In the genomic region with DNA sequence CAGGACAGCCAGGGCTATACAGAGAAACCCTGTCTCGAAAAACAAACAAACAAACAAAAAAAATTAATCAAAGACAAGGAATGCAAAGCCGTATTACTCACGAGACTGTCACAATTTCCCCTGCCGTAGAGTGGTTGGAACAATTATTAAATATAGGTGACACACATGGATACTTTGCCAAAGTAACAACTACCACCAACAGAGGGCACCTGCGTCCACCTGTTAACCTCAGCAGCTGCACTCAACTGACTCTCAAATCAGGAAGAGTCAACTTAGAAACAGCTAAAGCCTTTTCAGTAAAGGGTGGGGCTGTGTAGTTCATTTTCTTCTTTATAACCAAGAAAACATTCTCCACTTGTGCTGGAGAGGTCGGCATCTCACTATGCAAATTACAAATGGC, we compare ENCODE assay signal across 9 mouse cellular contexts. TPM values are rescaled to one million over a fixed set of nuclear protein-coding genes. Genes with fewer than 3 reads are reported as not detected.
A peak's percentile ranks its signal among the peaks of the same experiment; 100 is the strongest.
DNase-seq lines count a peak whose midpoint lies in the region; ATAC-seq and TF ChIP-seq lines count a peak whose summit lies in the region.
"Had no signal": no experiment of that assay in that cellular context is flagged by ENCODE, and none has a peak within 500 bp of the region (broad histone marks: within the 10 kb centered on the region; RNA-seq: fewer than 3 reads in every experiment).

No protein-coding gene starts in this region.

- dilution Hi-C loops in CH12.LX (cut with MboI; ENCODE audit: extremely low pct_ligation_motif_present, extremely low pct_unique_long_range_greater_than_20kb, low sequenced_read_pairs) = no loop called here

- intact Hi-C loops in heart, adult 2 months (cut with DNase I) = loop anchor here (5.0 to 10.0 kb wide), 2 partner anchors 147 to 280 kb away; a partner anchor contains a TSS

- H3K27me3 ChIP-seq in heart, adult 2 months (ENCODE audit: control insufficient read depth, insufficient read depth, low read length) = no peaks in the 10 kb centered on the region
- H3K27me3 ChIP-seq in heart, embryonic 12.5 days (replicated peaks) = no peaks in the 10 kb centered on the region
- H3K27me3 ChIP-seq in CH12.LX (replicated peaks) = no peaks in the 10 kb centered on the region
- H3K27me3 ChIP-seq: limb, embryonic 15.5 days had no signal

- H3K9me3 ChIP-seq in heart, embryonic 12.5 days (replicated peaks) = no peaks in the 10 kb centered on the region
- H3K9me3 ChIP-seq in CH12.LX (replicated peaks; ENCODE audit: low read length) = no peaks in the 10 kb centered on the region
- H3K9me3 ChIP-seq: limb, embryonic 15.5 days had no signal

- TF ChIP-seq CTCF in heart, adult 2 months (IDR thresholded peaks at IDR 0.05) = peak; percentile 72
- TF ChIP-seq CTCF in CH12.LX (conservative IDR thresholded peaks at IDR 0.05 in 1 of 2, IDR thresholded peaks at IDR 0.05 in 1 of 2; ENCODE audit: low read depth in 2 of 2, low read length in 2 of 2) = peak; percentile 14 to 82; a peak in 2 of 4 replicates

- in situ Hi-C loops in CH12.LX (cut with MboI; ENCODE audit: low pct_ligation_motif_present, low pct_unique_long_range_greater_than_20kb, low sequenced_read_pairs) = no loop called here

- no peaks in the 10 kb centered on the region for H3K36me3 ChIP-seq in heart, adult 2 months (ENCODE audit: control insufficient read depth, insufficient read depth, low read length)
- H3K36me3 ChIP-seq in heart, embryonic 12.5 days = peaks cover 24% of the 10 kb centered on the region
- peaks cover 9 to 45% of the 10 kb centered on the region in 2 experiments for H3K36me3 ChIP-seq in CH12.LX (replicated peaks in 1 of 2; ENCODE audit: control insufficient read depth in 1 of 2, insufficient read depth in 1 of 2, low read length in 1 of 2)

- DNase-seq in heart, adult 2 months = peak in 1 of 2 experiments; percentile 36
- peak; percentile 75 for DNase-seq in CH12.LX (ENCODE audit: extremely low read depth)
- DNase-seq in cerebellum, adult 9-11 months = peak; percentile 21
- peak; percentile 72 for DNase-seq in kidney, postnatal 14 days
- DNase-seq in ovary, postnatal 10 days (ENCODE audit: low spot score) = no peak
- DNase-seq in right cerebral cortex, postnatal 25 days = no peak

- H3K9ac ChIP-seq in heart, adult 2 months (ENCODE audit: low read depth, low read length) = no peak overlapping the region
- H3K9ac ChIP-seq in heart, embryonic 12.5 days = no peak overlapping the region
- H3K9ac ChIP-seq in CH12.LX (ENCODE audit: insufficient read depth, low read depth) = no peak overlapping the region
- H3K9ac ChIP-seq: limb, embryonic 15.5 days had no signal

- no peak overlapping the region for H3K4me2 ChIP-seq in heart, embryonic 12.5 days
- no peak overlapping the region for H3K4me2 ChIP-seq in CH12.LX (ENCODE audit: insufficient read depth, low read depth, poor library complexity, severe bottlenecking)
- H3K4me2 ChIP-seq: limb, embryonic 15.5 days had no signal

- H3K27ac ChIP-seq in heart, adult 2 months = no peak overlapping the region
- H3K27ac ChIP-seq in heart, embryonic 12.5 days (ENCODE audit: poor library complexity, severe bottlenecking) = no peak overlapping the region
- no peak overlapping the region for H3K27ac ChIP-seq in CH12.LX (ENCODE audit: insufficient read depth, low read depth)
- H3K27ac ChIP-seq: limb, embryonic 15.5 days had no signal

- peaks cover 11% of the 10 kb centered on the region for H3K4me1 ChIP-seq in heart, adult 2 months (ENCODE audit: control insufficient read depth, insufficient read depth, low read length)
- peaks cover 22% of the 10 kb centered on the region for H3K4me1 ChIP-seq in heart, embryonic 12.5 days (replicated peaks)
- peaks cover 0 to 36% of the 10 kb centered on the region in 2 experiments; a peak in 2 of 4 replicates for H3K4me1 ChIP-seq in CH12.LX (ENCODE audit: control insufficient read depth in 1 of 2, insufficient read depth in 2 of 2)

- H3K4me3 ChIP-seq in heart, adult 2 months = no peak overlapping the region
- H3K4me3 ChIP-seq in heart, embryonic 12.5 days = no peak overlapping the region
- H3K4me3 ChIP-seq in CH12.LX (replicated peaks in 1 of 3; ENCODE audit: low read depth in 2 of 3, low read length in 2 of 3, poor library complexity in 1 of 3) = no peak overlapping the region
- H3K4me3 ChIP-seq: limb, embryonic 15.5 days had no signal

- ATAC-seq in heart, embryonic 12.5 days (ENCODE audit: insufficient number of reproducible peaks, low FRiP score) = no peak
- ATAC-seq in neutrophil, adult 5-6 weeks (ENCODE audit: extremely low read depth, insufficient number of reproducible peaks, low FRiP score, poor library complexity, severe bottlenecking) = peak; percentile 76

- TF ChIP-seq POLR2A in heart, adult 2 months (IDR thresholded peaks at IDR 0.05; ENCODE audit: insufficient read depth, low read depth, low read length) = no peak
- no peak for TF ChIP-seq POLR2A in CH12.LX (IDR thresholded peaks at IDR 0.05; ENCODE audit: low read depth, low read length)

- peak; percentile 87 for TF ChIP-seq RAD21 in CH12.LX (IDR thresholded peaks at IDR 0.05; ENCODE audit: low read depth, low read length)

- TF ChIP-seq EP300 in heart, adult 2 months (IDR thresholded peaks at IDR 0.05; ENCODE audit: insufficient read depth, low read depth, low read length) = no peak
- TF ChIP-seq EP300 in CH12.LX (IDR thresholded peaks at IDR 0.05; ENCODE audit: low read length) = no peak

- H3K79me2 ChIP-seq in heart, adult 2 months (replicated peaks; ENCODE audit: control insufficient read depth, insufficient read depth, low read length) = no peaks in the 10 kb centered on the region
- H3K79me2 ChIP-seq in CH12.LX (replicated peaks; ENCODE audit: control insufficient read depth, extremely low read depth, insufficient read depth, poor library complexity, severe bottlenecking) = no peaks in the 10 kb centered on the region

- 71% methylated on average over 6 of the region's 6 CpGs for WGBS in heart, adult 2 months
- WGBS in heart, embryonic 12.5 days = 70% methylated on average over 6 of the region's 6 CpGs

TF ChIP-seq in CH12.LX, 34 proteins besides CTCF, POLR2A, EP300 and RAD21:
- TF ChIP-seq TCF12 (IDR thresholded peaks at IDR 0.05; ENCODE audit: low read depth, low read length) = no peak
- TF ChIP-seq BHLHE40 (IDR thresholded peaks at IDR 0.05; ENCODE audit: low read depth, low read length) = peak; percentile 58
- peak; percentile 65; the same call in 1 of the 2 replicates for TF ChIP-seq ELF1 (IDR thresholded peaks at IDR 0.05; ENCODE audit: low read depth, low read length)
- peak; percentile 58 for TF ChIP-seq ZC3H11A (IDR thresholded peaks at IDR 0.05; ENCODE audit: low read depth, low read length)
- TF ChIP-seq SMC3 (IDR thresholded peaks at IDR 0.05; ENCODE audit: low read depth, low read length) = peak; percentile 87
- TF ChIP-seq PAX5 (IDR thresholded peaks at IDR 0.05; ENCODE audit: low read length) = no peak
- TF ChIP-seq NRF1 (IDR thresholded peaks at IDR 0.05; ENCODE audit: low read depth, low read length) = no peak
TF ChIP-seq in CH12.LX: peak in this region for 4.

RNA-seq across cellular contexts. Expression of a gene that starts 24.3 kb away (rescaled TPM):
- total RNA-seq in heart, adult 2 months (2021) = 10 to 100 TPM in 1 of 2 experiments, 1 to 10 TPM in 1; 9.5 to 10.4 TPM
- 4.8 and 8.7 TPM in 2 replicates for polyA plus RNA-seq in heart, adult 2 months (2012; rRNA removed)
- polyA plus RNA-seq in heart, embryonic 12.5 days (2016; fragmentation: Nextera tagmentation; extraction: Ambion mirVana) = 17.1 and 19.2 TPM in 2 replicates
- 4.6 and 7.0 TPM in 2 replicates for total RNA-seq in CH12.LX (2012; rRNA removed)
- 3.2 and 3.6 TPM in 2 replicates for total RNA-seq in CH12.LX (2014; rRNA removed)
- 2.2 and 2.8 TPM in 2 replicates for polyA plus RNA-seq in CH12.LX (2012; ENCODE audit: insufficient read length, low read depth)
- total RNA-seq in neutrophil, adult 5-6 weeks (2017) = 5.2 and 8.0 TPM in 2 replicates

Comparison
In these comparisons a context has a peak if more than half of its experiments do, and no peak if none do; other contexts are left out.
1. DNase-seq: peak in CH12.LX (single experiment), cerebellum, adult 9-11 months (single experiment) and kidney, postnatal 14 days (single experiment); none in ovary, postnatal 10 days (single experiment) and right cerebral cortex, postnatal 25 days (single experiment).